Mouse (Mus musculus) left cerebral cortex, adult 2 months (tissue): ENCODE measurements around the gene Exoc8. TPM values are rescaled to one million over a fixed set of nuclear protein-coding genes. Genes with fewer than 3 reads are reported as not detected.
A peak's percentile ranks its signal among the peaks of the same experiment; 100 is the strongest.

Source experiments
- DNase-seq, 2 experiments: peaks; one replicate each; pipeline ENCODE4 v3.0.0; 2021 to 2022; ENCODE audit warnings: low spot score in 2 of 2, mixed read lengths in 1 of 2; ENCODE audit errors: extremely low spot score in 1 of 2
- H3K27ac ChIP-seq: fragments of 200-600 bp; 2 replicates; pipeline ENCODE4 v1.8.1; 2022
- H3K4me3 ChIP-seq: fragments of 200-600 bp; 2 replicates; pipeline ENCODE4 v1.8.1; 2022
- CTCF ChIP-seq: fragments of 200-600 bp; IDR thresholded peaks from 2 replicates; pipeline ENCODE4 v1.8.1; 2022; ENCODE audit warnings: antibody characterized with exemption, mild to moderate bottlenecking, moderate library complexity
- intact Hi-C: fragments of 180-260 bp; cut with DNase I; formaldehyde crosslinking; loops from one replicate; pipeline ENCODE4 v1.15.1; 2025
- total RNA-seq, 2 experiments: library from RNA; stranded (reverse); gene quantifications; 2 replicates each; pipeline ENCODE4 v1.2.3; 2021

Exoc8 gene
- total RNA-seq, 2 experiments from 2014 or later: 35.1 to 36.5 TPM

DNA sequence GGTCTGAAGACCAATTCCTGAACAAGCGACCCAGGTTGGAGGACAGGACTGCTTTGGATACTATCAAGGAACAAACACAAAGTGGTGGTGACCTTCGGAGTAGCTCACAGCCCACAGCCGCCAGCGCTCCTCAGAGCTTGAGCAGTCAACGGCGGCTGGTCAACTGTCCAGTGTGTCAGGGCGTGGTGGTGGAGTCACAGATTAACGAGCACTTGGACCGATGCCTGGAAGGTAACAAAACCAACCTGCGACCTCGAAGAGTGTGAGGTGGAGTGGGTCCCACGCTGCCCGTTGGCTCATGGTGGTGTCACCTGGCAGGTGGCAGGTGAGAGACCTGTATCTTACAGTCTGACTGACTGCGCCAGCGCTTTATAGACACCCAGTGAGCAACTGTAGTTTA, 5.7 kb upstream of the Exoc8 start:
- H3K4me3 ChIP-seq: no peak overlapping the region
- DNase-seq: no peak
- no peak overlapping the region for H3K27ac ChIP-seq
- TF ChIP-seq CTCF: no peak
- intact Hi-C loops: no loop called here

DNA sequence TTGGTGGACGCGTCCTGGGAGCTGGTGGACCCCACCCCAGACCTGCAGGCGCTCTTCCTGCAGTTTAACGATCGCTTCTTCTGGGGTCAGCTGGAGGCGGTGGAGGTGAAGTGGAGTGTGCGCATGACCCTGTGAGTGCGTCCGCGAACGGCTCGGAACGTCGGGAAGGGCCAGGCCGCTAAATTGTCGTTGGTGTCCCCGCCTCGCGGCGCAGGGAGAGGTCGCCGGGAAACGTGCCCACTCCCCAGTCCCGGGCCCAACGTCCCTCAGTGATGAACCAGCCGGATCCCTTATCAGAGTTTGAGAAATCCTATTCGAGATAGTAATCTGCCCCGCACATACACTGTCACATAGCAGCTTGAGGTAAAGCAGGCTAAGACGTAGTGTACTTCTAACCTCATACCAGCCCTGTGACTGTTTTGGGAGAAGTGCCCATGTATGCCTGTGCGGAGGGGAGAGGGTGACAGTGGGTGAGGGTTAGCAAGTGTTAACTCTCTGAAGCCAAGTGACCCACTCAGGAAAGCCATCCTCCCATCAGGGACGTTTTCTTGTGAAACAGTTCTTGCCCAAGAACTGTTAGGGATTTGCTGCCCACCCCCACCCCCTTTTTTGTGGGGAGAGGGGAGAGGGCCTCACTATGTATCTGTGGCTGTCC, 873 bp upstream of the Exoc8 start:
- peak in 1 of 2 experiments; percentile 22 for DNase-seq
- intact Hi-C loops: loop anchor here (5.0 kb wide), 2 partner anchors 114 to 134 kb away; partner anchors contain the start of gene Tsnax
- no peak for TF ChIP-seq CTCF
- peak overlapping the region; percentile 100 for H3K4me3 ChIP-seq
- H3K27ac ChIP-seq: peak overlapping the region; percentile 45

DNA sequence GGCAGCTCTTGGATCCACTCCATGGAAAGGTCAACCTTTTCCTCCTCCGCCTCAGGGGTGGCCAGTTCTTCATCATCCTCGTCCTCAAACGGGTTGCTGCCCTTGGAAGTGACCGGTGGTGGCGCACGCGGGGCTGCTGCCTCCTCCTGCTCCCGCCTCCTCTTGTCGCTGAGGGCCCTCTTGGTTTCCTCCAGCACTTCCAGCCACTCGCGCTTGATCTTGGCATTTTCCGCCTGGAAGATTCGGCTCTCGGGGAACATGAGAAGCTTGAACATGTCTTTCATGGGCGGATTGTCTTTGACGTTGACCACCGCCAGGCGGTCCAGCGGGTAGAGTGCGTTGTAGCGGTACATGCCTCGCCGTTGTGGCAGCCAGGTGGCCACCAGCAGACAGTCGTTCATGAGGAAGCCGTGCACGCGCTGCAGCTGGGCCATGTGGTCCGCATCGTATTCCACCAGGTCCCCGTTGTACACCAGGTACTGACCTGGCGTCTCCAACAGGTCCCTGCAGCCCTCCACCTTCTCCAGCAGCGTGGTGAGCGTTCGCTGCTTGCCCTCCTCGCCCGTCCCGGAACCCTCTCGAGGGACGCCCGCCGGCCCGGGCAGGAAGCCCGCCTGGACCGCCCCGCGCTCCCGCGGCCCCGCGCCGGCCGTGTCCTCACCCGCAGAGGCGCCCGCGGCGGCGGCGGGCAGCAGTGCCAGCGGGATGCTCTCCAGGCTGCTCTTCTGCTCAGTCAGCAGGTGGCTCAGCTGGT, 696 bp downstream of the Exoc8 start:
- Histone ChIP-seq H3K27ac (peak overlapping the region; percentile 95), H3K4me3 (peak overlapping the region; percentile 100)
- DNase-seq: peak; percentile 67 to 68
- peak; percentile 65 for TF ChIP-seq CTCF
- intact Hi-C loops: loop anchor here (1.0 to 5.0 kb wide), 4 partner anchors 34 to 135 kb away; partner anchors contain the start of genes 2810004N23Rik, Egln1, Gnpat and Tsnax

DNA sequence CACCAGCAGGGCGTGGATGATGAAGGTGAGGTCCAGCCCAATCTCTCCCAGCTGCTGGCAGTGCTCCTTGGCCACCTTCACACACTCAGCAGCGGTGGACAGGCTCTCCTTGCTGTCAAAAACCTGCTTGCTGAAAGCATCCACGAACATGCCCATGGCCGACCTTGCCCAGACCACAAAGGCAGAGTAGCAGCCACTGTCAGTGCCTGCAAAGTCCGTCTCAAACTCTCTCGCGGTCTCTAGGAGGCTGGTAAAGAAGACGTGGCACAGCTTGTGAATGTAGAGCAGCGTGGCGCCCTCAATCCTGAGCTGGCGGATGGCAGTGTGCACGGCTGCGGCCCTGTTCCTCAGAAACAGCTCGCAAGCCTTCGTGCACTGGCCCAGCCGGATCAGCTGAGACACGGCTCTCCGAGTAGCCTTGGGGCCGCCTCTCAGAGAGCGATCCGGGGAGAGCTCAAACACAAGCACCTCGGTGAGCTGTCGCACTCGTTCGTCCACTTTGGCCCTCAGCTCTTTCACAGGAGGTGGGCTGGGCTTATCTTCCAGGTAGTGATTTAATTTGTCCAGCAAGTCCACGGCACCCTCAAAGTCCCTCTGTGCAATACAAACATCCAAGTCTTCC, 1.4 kb downstream of the Exoc8 start:
- peak overlapping the region; percentile 100 for H3K4me3 ChIP-seq
- peak overlapping the region; percentile 95; the same call in 1 of the 2 replicates for H3K27ac ChIP-seq
- intact Hi-C loops: loop anchor here (2.0 to 5.0 kb wide), 3 partner anchors 53 to 136 kb away; partner anchors contain the start of genes Egln1 and Tsnax
- TF ChIP-seq CTCF: no peak
- peak in 1 of 2 experiments; percentile 18 for DNase-seq

GRCm38 (mm10) chr8:124892596-124892995, 4.9 kb downstream of the Exoc8 start:
- H3K27ac ChIP-seq: no peak overlapping the region
- TF ChIP-seq CTCF: no peak
- H3K4me3 ChIP-seq: no peak overlapping the region
- intact Hi-C loops: no loop called here
- no peak for DNase-seq

DNA sequence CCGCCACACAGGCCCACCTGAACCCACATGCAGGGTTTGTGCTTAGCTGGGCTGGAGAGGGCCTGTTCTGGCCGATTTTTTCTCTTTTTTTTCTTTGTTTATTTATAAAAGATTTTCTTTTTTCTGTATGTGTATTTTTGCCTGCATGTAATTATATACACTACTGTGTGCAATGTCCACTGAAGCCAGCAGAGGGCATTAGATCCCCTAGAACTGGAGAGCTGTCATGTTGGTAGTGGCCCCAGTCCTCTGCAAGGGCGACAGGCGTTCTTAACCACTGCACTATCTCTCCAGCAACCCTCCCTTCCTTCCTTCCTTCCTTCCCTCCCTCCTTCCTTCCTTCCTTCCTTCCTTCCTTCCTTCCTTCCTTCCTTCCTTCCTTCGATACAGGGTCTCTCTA, 9.1 kb downstream of the Exoc8 start:
- TF ChIP-seq CTCF: peak; percentile 23; the same call in 1 of the 2 replicates
- intact Hi-C loops: no loop called here

DNA sequence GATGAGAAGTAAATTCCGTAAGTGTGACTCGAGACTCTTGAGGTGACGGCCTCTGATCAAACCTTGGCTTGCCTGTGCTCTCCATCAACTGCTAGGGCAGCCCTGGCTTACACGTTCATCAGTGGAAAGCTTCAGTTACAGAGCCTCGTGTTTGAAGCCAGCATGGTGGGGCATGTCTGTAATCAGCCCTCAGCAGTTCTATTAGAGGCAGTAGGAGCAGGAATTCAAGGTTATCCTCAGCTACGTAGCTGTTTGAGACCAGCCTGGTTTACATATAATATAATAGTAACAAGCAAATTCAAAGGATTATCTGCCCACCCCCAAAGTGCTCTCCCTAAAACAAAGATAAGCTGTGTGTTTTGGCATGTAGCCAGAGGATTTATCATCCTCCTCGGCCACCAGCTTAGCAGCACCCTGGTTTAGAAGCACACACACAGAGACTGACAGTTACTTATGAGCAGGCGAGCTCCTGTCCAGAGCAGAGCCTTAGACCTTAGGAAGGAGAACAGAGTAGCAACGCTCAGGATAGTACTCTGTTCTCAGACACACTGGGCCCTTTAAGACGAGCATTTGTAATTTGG, 18.5 kb downstream of the Exoc8 start:
- intact Hi-C loops: no loop called here
- no peak for DNase-seq
- Histone ChIP-seq H3K4me3 (no peak overlapping the region), H3K27ac (no peak overlapping the region)
- no peak for TF ChIP-seq CTCF

More for the DNA sequence above, 9.1 kb downstream of the Exoc8 start:
- H3K27ac ChIP-seq: no peak overlapping the region
- no peak overlapping the region for H3K4me3 ChIP-seq
- DNase-seq: no peak

DNA sequence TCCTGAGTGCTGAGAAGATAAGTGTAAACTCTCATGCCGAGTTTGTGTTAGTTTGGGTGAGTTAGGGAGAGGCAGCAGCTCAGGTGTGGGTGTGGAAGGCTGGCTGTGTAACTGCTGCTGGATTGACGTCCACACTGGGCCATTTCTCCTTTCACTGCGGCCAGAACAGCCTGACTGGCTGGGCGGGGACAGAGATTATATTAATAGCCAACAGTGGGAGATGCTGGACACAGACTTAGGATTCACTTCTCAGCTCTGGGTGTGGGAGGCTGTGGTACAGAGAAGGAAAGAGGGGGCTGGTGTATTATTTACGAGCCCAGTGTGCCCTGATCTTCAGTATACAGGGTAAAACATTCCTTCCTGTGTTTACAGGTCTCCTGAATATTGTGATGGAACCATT, 19.4 kb downstream of the Exoc8 start:
- no peak for TF ChIP-seq CTCF
- no peak for DNase-seq
- intact Hi-C loops: no loop called here
- Histone ChIP-seq H3K27ac (no peak overlapping the region), H3K4me3 (no peak overlapping the region)

DNA sequence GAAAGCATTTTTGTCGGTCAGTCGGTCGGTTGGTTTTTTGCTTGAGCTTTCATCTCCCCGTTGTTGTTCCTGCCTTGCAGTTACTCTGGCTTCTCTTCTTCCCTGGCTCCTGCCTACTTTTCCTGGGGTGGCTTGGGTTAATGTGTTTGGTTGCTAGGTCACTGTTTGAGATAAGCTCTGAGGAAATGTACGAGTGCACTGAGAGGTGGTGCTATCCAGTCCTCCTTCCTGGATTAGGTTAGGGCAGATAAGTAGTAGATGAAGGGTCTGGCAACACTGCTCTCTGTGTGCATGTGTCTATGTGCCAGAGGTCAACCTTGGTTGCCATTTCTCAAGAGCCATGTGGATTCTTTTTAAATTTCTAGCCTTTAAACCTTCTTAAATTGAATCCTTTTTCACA, 24.8 kb downstream of the Exoc8 start:
- no peak for DNase-seq
- intact Hi-C loops: no loop called here
- TF ChIP-seq CTCF: no peak
- no peak overlapping the region for H3K27ac ChIP-seq
- no peak overlapping the region for H3K4me3 ChIP-seq

DNA sequence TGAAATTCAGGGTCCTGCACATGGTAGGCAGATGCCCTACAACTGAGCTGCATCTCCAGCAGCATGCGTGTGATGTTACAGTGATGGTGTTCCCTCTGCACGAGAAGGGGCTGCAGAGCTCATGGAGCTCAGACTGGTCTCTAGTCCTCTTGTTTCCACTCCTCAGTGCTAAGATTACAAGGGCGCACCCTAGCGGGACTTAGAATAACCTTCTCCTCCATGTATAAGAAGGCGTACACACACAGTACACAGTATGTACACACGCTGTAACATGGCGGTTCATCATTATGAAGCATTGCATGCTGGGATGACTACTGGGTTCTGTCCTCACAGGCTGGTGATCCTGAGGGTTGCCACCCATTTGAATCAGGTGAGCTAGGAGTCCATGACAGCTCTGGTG, 25.4 kb downstream of the Exoc8 start:
- DNase-seq: no peak
- no peak for TF ChIP-seq CTCF
- Histone ChIP-seq H3K27ac (no peak overlapping the region), H3K4me3 (no peak overlapping the region)
- intact Hi-C loops: no loop called here

- TF ChIP-seq CTCF: no peak
- no peak overlapping the region for H3K27ac ChIP-seq
- H3K4me3 ChIP-seq: no peak overlapping the region
- intact Hi-C loops: no loop called here
- no peak for DNase-seq
These were observed 26.0 kb downstream of the Exoc8 start for GRCm38 (mm10) chr8:124871474-124871873.
